Mouse (Mus musculus) layer of hippocampus, postnatal 36 days (tissue): ENCODE results near the gene Osbpl5. TPM values are rescaled to one million over a fixed set of nuclear protein-coding genes. Genes with fewer than 3 reads are reported as not detected.

Source experiments
- DNase-seq, 2 experiments: peaks; one replicate each; pipeline ENCODE4 v3.0.0; 2022
- total RNA-seq, 2 experiments: library from RNA; stranded (reverse); gene quantifications; 2 replicates each; pipeline ENCODE4 v1.2.3; 2021

Gene Osbpl5
- total RNA-seq, 2 experiments from 2014 or later: 28.2 to 28.3 TPM

- peak; percentile 33 to 50 for DNase-seq
Observed at GRCm38 (mm10) chr7:143753990-143754715, 2.6 kb downstream of the Osbpl5 start.

GRCm38 (mm10) chr7:143752606-143753005 lies 4.2 kb downstream of the Osbpl5 start:
- no peak for DNase-seq

GRCm38 (mm10) chr7:143752056-143752455 lies 4.7 kb downstream of the Osbpl5 start:
- no peak for DNase-seq

- no peak for DNase-seq
Observed at GRCm38 (mm10) chr7:143751380-143751779, 5.4 kb downstream of the Osbpl5 start.

- no peak for DNase-seq
Observed at GRCm38 (mm10) chr7:143749045-143749444, 7.7 kb downstream of the Osbpl5 start.

- DNase-seq: peak; percentile 87 to 89
Observed at GRCm38 (mm10) chr7:143748041-143748868, 8.5 kb downstream of the Osbpl5 start.

GRCm38 (mm10) chr7:143740653-143741052 lies 16.1 kb downstream of the Osbpl5 start:
- no peak for DNase-seq

GRCm38 (mm10) chr7:143739511-143740461 lies 17.0 kb downstream of the Osbpl5 start:
- peak; percentile 78 to 81 for DNase-seq

GRCm38 (mm10) chr7:143738601-143739006 lies 18.2 kb downstream of the Osbpl5 start:
- DNase-seq: no peak

- DNase-seq: no peak
Observed at GRCm38 (mm10) chr7:143738194-143738593, 18.6 kb downstream of the Osbpl5 start.

- no peak for DNase-seq
Observed at GRCm38 (mm10) chr7:143733746-143734145, 23.0 kb downstream of the Osbpl5 start.

- DNase-seq: no peak
Observed at GRCm38 (mm10) chr7:143729886-143730285, 26.9 kb downstream of the Osbpl5 start.

- no peak for DNase-seq
Observed at GRCm38 (mm10) chr7:143726396-143726795, 30.4 kb downstream of the Osbpl5 start.

- no peak for DNase-seq
Observed at GRCm38 (mm10) chr7:143723841-143724240, 32.9 kb downstream of the Osbpl5 start.

- DNase-seq: peak; percentile 36 to 47
Observed at GRCm38 (mm10) chr7:143722646-143723045, 34.1 kb downstream of the Osbpl5 start.

- DNase-seq: no peak
Observed at GRCm38 (mm10) chr7:143717811-143718210, 39.0 kb downstream of the Osbpl5 start.

- DNase-seq: no peak
Observed at GRCm38 (mm10) chr7:143713421-143713820, 43.4 kb downstream of the Osbpl5 start.

- no peak for DNase-seq
Observed at GRCm38 (mm10) chr7:143712771-143713348, 43.9 kb downstream of the Osbpl5 start.

- no peak for DNase-seq
Observed at GRCm38 (mm10) chr7:143712023-143712422, 44.8 kb downstream of the Osbpl5 start.

GRCm38 (mm10) chr7:143711381-143711780 lies 45.4 kb downstream of the Osbpl5 start:
- DNase-seq: no peak

GRCm38 (mm10) chr7:143709395-143709794 lies 47.4 kb downstream of the Osbpl5 start:
- no peak for DNase-seq
